Mouse (Mus musculus) liver, adult 2 months (tissue): ENCODE results near the gene Crocc2. TPM values are rescaled to one million over a fixed set of nuclear protein-coding genes. Genes with fewer than 3 reads are reported as not detected.
A peak's percentile ranks its signal among the peaks of the same experiment; 100 is the strongest.

ENCODE experiments used
- DNase-seq: peaks from one replicate; pipeline ENCODE4 v3.0.0-alpha.2; 2011; ENCODE audit warnings: low read depth, low spot score; ENCODE audit errors: extremely low read depth
- H3K27ac ChIP-seq: fragments of 200-500 bp; replicated peaks from 2 replicates; pipeline ENCODE4 v1.5.1; 2012; ENCODE audit warnings: low read depth, mild to moderate bottlenecking, control low read depth, inconsistent platforms, low read length; ENCODE audit not compliant: insufficient read depth
- H3K27me3 ChIP-seq: fragments of 200-500 bp; 2 replicates; pipeline ENCODE4 v1.6.1; 2012; ENCODE audit warnings: mild to moderate bottlenecking, moderate library complexity, low read length, inconsistent platforms; ENCODE audit not compliant: control insufficient read depth, insufficient read depth
- H3K36me3 ChIP-seq: fragments of 200-500 bp; 2 replicates; pipeline ENCODE4 v1.6.1; 2012; ENCODE audit warnings: low read length, inconsistent platforms; ENCODE audit not compliant: control insufficient read depth, insufficient read depth
- H3K4me1 ChIP-seq: fragments of 200-500 bp; 2 replicates; pipeline ENCODE4 v1.6.1; 2011; ENCODE audit warnings: low read length; ENCODE audit not compliant: control insufficient read depth, insufficient read depth
- H3K4me3 ChIP-seq: fragments of 200-500 bp; 2 replicates; pipeline ENCODE4 v1.5.1; 2011; ENCODE audit warnings: low read depth, mild to moderate bottlenecking, control low read depth, low read length, moderate library complexity; ENCODE audit not compliant: insufficient read depth
- H3K79me2 ChIP-seq: fragments of 200-500 bp; 2 replicates; pipeline ENCODE4 v1.6.1; 2012; ENCODE audit warnings: inconsistent platforms, mild to moderate bottlenecking, low read length, moderate library complexity; ENCODE audit not compliant: control insufficient read depth, insufficient read depth
- H3K9ac ChIP-seq: fragments of 200-500 bp; 2 replicates; pipeline ENCODE4 v1.6.1; 2012; ENCODE audit warnings: low read depth, mild to moderate bottlenecking, control low read depth, inconsistent platforms, low read length
- CTCF ChIP-seq: fragments of 200-500 bp; IDR thresholded peaks from 2 replicates; pipeline ENCODE4 v1.5.1; 2011; ENCODE audit warnings: low read depth, low read length, control low read depth
- POLR2A ChIP-seq: fragments of 200-500 bp; IDR thresholded peaks from 2 replicates; pipeline ENCODE4 v1.6.1; 2011; ENCODE audit warnings: low read length, control low read depth; ENCODE audit not compliant: insufficient read depth; ENCODE audit errors: extremely low read depth
- WGBS: fragments of 180-500 bp; shearing (Covaris S2); methylation state at CpG from one replicate; pipeline ENCODE4 v1.1.7; 2018; 5-methylcytosine and 5-hydroxymethylcytosine counted together
- polyA plus RNA-seq: library from polyadenylated mRNA; depleted of rRNA; stranded (reverse); fragments of >200 nt; gene quantifications from 2 replicates; pipeline ENCODE4 v1.2.3, GENCODE M21; 2012; rRNA removed
- total RNA-seq: library from RNA; depleted of rRNA; stranded (reverse); fragments of >200 nt; gene quantifications from 2 replicates; pipeline ENCODE4 v1.2.3, GENCODE M21; 2014; rRNA removed

The Crocc2 gene
- not detected in 2 replicates for total RNA-seq
- polyA plus RNA-seq, result not detected in 2 replicates

- no peaks in the 10 kb centered on the region for H3K27me3 ChIP-seq
- H3K9ac ChIP-seq, result no peak within 1 kb of the TSS
- TF ChIP-seq POLR2A (no peak), CTCF (no peak)
- H3K79me2 ChIP-seq, result no peaks in the 10 kb centered on the region
- no peak for DNase-seq
- H3K36me3 ChIP-seq, result no peaks in the 10 kb centered on the region
- no peak within 1 kb of the TSS for H3K27ac ChIP-seq
- WGBS, result 46% methylated on average over 10 of the region's 10 CpGs
- no peak within 1 kb of the TSS for H3K4me3 ChIP-seq
- no peaks in the 10 kb centered on the region for H3K4me1 ChIP-seq
Measured at GRCm38 (mm10) chr1:93168295-93168775, at the start of gene Crocc2. Crocc2 (plus strand) TSS chr1:93168725.

DNA sequence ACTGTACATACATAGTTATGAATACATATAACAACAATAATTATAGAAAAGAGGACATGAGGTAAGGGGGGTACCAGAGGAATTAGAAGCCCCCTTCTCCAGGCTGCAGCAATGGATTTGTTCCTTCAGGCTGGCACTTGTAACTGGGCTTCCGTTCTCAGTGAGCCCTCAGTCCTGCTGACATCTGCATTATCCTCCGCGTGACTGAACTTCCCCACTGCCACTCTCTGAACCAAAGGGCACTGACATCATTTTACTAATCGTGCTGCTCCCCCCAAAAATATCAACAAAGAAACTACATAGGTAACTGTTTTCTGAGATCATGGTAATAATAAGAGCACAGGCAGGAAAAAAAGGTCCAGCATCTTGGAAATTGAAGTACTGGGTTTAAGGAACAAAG lies 49.7 kb upstream of the Crocc2 start:
- Histone ChIP-seq H3K9ac (no peak overlapping the region), H3K79me2 (no peaks in the 10 kb centered on the region), H3K4me1 (peaks cover 6% of the 10 kb centered on the region), H3K4me3 (no peak overlapping the region), H3K36me3 (no peaks in the 10 kb centered on the region), H3K27ac (no peak overlapping the region), H3K27me3 (no peaks in the 10 kb centered on the region)
- TF ChIP-seq CTCF (no peak), POLR2A (no peak)
- DNase-seq, result no peak
- whole genome bisulfite sequencing, result 62% methylated on average over 4 of the region's 4 CpGs

- H3K79me2 ChIP-seq, result no peaks in the 10 kb centered on the region
- DNase-seq, result peak; percentile 88
- no peak overlapping the region for H3K9ac ChIP-seq
- no peaks in the 10 kb centered on the region for H3K36me3 ChIP-seq
- H3K27me3 ChIP-seq, result no peaks in the 10 kb centered on the region
- no peak overlapping the region for H3K4me3 ChIP-seq
- H3K4me1 ChIP-seq, result peaks cover 17% of the 10 kb centered on the region
- peak overlapping the region; percentile 56 for H3K27ac ChIP-seq
- WGBS, result 36% methylated on average over 11 of the region's 11 CpGs
- TF ChIP-seq POLR2A (no peak), CTCF (no peak)
Measured at GRCm38 (mm10) chr1:93123179-93123854, 45.2 kb upstream of the Crocc2 start.

- Histone ChIP-seq H3K9ac (no peak overlapping the region), H3K27me3 (no peaks in the 10 kb centered on the region), H3K36me3 (no peaks in the 10 kb centered on the region), H3K4me3 (no peak overlapping the region), H3K4me1 (peaks cover 20% of the 10 kb centered on the region), H3K79me2 (no peaks in the 10 kb centered on the region), H3K27ac (peak overlapping the region; percentile 56)
- 3% methylated on average over 8 of the region's 8 CpGs for WGBS
- TF ChIP-seq CTCF, result no peak
- TF ChIP-seq POLR2A, result no peak
- peak; percentile 95 for DNase-seq
Measured at GRCm38 (mm10) chr1:93124066-93124465, 44.5 kb upstream of the Crocc2 start.

DNA sequence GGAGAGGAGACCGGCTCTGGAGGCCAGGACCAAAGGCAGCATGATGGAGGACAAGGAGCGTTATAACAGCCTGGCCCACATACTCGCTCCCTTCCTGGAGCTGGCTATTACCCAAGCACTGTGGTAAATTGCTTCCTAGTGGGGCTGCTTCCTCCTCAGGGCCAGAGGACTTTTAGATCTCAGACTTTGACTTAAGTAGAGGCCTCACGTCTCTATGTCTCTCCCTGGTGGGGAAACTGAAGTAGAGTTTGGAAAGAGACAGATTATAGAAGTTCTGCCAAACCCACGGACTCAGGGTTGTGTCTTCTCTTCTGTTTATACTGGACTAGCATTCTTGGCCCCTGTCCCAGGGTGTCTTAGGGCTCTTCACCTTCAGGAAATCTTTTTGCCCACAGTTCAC lies 43.3 kb upstream of the Crocc2 start:
- H3K4me1 ChIP-seq, result peaks cover 20% of the 10 kb centered on the region
- H3K27ac ChIP-seq, result peak overlapping the region; percentile 25; the same call in 1 of the 2 replicates
- peak; percentile 61 for DNase-seq
- WGBS, result 37% methylated on average over 5 of the region's 5 CpGs
- no peak overlapping the region for H3K9ac ChIP-seq
- no peak for TF ChIP-seq POLR2A
- no peak for TF ChIP-seq CTCF
- no peak overlapping the region for H3K4me3 ChIP-seq
- H3K27me3 ChIP-seq, result no peaks in the 10 kb centered on the region
- no peaks in the 10 kb centered on the region for H3K36me3 ChIP-seq
- H3K79me2 ChIP-seq, result no peaks in the 10 kb centered on the region

DNA sequence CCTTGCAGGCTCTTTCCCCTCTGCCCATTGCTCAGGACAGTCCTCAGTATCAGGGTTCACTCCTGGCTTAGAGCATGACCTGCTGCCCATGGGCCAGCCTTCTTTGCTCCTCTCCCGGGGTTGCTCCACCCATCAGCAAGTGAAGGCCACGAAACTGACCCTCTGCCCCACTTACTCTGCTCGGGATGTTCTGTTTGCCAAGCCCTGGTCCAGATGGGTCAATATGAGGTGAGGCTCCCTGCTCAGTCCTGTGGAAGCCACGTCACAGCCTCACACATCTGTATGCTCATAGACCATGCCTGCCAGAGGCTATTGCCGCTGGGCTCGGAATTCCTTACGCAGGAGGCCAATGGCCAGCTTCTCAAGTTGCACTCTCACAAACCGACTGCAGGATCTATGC lies 40.3 kb upstream of the Crocc2 start:
- H3K36me3 ChIP-seq, result no peaks in the 10 kb centered on the region
- no peaks in the 10 kb centered on the region for H3K79me2 ChIP-seq
- no peak overlapping the region for H3K4me3 ChIP-seq
- peak; percentile 98 for DNase-seq
- H3K27ac ChIP-seq, result peak overlapping the region; percentile 9
- WGBS, result 20% methylated on average over 8 of the region's 8 CpGs
- H3K4me1 ChIP-seq, result peaks cover 23% of the 10 kb centered on the region
- TF ChIP-seq CTCF, result no peak
- TF ChIP-seq POLR2A, result no peak
- H3K9ac ChIP-seq, result no peak overlapping the region
- no peaks in the 10 kb centered on the region for H3K27me3 ChIP-seq
